Mouse (Mus musculus): Measurements from ENCODE around the gene Mthfsd.
"Not testable (repeated sequence)": the region's sequence is repeated elsewhere in the genome, so short reads cannot be mapped to it uniquely, and the experiment has no call there.

Gene Mthfsd

GRCm38 (mm10) chr8:121107668-121108656 is at the start of gene Mthfsd:
Gene Mthfsd, minus strand, starts transcription at chr8:121108392.
- peak; percentile 86 to 96 for DNase-seq (ENCODE audit: low read depth in 1 of 2, low spot score in 2 of 2)

GRCm38 (mm10) chr8:121156990-121157491 is 48.8 kb upstream of the Mthfsd start:
- no peak for DNase-seq (ENCODE audit: low read depth in 1 of 2, low spot score in 2 of 2)

DNA sequence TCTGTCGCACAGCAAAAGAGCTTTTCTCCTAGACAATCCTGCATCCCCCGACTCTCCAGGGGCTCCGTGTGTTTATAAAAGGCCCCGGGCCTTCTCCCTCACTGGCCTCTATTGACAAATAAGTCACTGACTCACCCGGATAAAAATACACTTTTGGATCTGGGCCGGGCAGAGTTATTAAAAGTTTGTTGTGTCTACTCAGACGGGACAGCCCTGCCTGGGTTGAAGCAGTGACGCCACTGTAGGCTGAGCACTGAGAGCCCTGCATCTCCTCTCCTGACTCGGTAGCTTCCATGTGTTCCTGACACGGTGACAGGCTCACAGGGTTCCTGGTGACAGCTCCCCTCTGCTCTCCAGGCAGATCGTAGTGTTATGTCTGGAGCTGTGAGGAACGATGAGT is 44.2 kb upstream of the Mthfsd start:
- DNase-seq (ENCODE audit: low read depth in 1 of 2, low spot score in 2 of 2): no peak

- DNase-seq (ENCODE audit: low read depth in 1 of 2, low spot score in 2 of 2): no peak
Measured at GRCm38 (mm10) chr8:121148573-121149083, 40.4 kb upstream of the Mthfsd start.

DNA sequence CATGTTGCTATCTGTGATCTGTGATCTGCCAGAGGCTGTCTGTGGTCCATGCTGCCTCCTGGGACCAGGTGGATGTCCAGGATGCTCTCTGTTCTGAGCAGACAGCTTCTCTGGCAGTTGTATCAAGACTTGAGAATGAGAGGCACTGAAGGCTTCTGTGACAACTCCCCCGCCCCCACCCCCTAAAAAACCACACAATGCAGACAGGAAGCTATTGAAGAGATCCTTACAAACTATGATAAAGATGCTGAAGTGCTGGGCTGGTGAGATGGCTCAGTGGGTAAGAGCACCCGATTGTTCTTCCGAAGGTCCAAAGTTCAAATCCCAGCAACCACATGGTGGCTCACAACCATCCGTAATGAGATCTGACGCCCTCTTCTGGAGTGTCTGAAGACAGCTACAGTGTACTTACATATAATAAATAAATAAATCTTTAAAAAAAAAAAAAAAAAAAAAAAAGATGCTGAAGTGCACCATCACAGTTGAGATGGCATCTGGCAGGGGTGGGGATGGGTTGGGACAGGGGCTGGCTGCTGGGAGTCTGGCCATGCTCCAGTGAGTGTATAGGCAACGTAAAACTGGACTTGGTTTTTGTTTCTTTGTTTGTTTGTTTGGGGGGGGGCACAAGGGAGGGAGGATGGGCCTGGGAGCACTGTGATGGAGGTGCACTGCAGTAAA is 37.4 kb upstream of the Mthfsd start:
- not testable (repeated sequence) for DNase-seq (ENCODE audit: low read depth in 1 of 2, low spot score in 2 of 2)

GRCm38 (mm10) chr8:121136856-121137255 is 28.7 kb upstream of the Mthfsd start:
- DNase-seq (ENCODE audit: low read depth in 1 of 2, low spot score in 2 of 2): no peak

- no peak for DNase-seq (ENCODE audit: low read depth in 1 of 2, low spot score in 2 of 2)
Measured at GRCm38 (mm10) chr8:121134512-121134911, 26.3 kb upstream of the Mthfsd start.

DNA sequence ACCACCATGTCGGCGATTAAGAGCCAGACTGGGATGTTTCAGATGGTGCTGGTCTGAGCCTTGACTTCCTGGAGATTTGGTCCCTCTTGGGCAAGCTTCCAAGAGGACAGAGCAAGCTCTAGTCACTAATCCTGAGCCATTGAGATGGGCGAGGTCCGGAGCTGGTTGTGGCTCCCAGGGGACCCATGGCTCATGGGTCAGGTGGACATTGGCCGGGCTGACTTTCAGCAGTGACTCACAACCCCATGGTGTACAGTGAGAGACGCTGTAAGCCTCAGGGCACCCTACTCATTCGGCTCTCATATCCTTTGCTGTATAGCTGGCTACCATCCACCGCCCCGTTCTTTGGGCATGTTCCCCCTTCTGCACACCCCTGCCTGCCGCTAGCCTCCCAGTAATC is 25.9 kb upstream of the Mthfsd start:
- no peak for DNase-seq (ENCODE audit: low read depth in 1 of 2, low spot score in 2 of 2)

DNA sequence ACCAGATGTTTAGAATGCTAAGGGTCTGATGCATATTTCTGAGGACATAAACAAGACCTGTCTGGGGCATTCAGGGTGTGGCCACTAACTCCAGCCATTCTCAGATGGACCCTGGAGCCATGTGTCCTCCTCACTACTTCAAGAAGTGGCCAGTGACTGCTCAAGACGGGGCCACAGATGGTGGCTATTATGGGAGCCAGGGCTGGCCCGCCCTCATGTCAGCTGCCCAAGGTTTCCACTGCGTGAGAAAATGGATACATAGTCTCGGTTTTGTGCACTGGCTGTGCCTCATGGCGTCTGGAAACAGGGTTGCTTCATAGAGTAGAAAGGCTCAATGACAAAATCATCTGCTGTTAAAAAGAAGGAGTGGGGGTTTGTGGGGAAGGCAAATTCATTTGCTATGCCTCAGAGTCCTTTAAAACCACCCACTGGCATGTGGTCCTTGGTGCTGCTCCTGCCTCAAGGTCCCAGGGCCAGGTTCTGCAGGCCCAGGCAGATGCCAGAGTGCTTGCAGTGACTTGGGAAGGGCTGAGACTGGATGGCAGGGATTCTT is 24.8 kb upstream of the Mthfsd start:
- DNase-seq (ENCODE audit: low read depth in 1 of 2, low spot score in 2 of 2): no peak

- no peak for DNase-seq (ENCODE audit: low read depth in 1 of 2, low spot score in 2 of 2)
Measured at GRCm38 (mm10) chr8:121130522-121130921, 22.3 kb upstream of the Mthfsd start.

DNA sequence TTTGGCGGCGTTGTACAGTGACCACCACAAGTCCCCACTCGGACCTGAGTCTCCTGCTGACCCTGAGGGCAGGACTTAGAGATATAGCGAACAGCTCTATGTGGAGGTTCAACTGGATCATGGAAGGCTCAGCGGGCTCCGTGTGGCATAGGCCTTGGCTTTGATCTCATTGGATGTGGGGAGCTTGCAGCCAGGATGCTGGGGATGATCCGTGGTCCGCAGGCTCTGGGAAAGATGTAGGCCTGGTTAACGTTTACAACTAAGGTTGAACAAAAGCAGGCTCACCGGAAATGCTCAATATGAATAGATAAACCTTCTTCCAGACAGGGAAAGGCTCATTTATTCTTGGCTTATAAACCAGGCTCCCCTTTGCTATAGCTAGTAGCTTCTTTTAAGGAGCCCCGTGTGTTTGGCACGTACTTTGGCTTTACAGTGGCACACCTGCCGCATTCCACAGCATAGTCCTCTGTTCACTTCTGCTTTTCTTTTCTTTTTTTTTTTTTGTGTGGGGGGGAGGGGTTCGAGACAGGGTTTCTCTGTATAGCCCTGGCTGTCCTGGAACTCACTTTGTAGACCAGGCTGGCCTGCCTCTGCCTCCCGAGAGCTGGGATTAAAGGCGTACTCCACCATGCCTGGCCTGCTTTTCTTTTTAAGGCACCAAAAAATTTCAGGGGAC is 21.2 kb upstream of the Mthfsd start:
- no peak for DNase-seq (ENCODE audit: low read depth in 1 of 2, low spot score in 2 of 2)

- no peak for DNase-seq (ENCODE audit: low read depth in 1 of 2, low spot score in 2 of 2)
Measured at GRCm38 (mm10) chr8:121128531-121129264, 20.5 kb upstream of the Mthfsd start.

DNA sequence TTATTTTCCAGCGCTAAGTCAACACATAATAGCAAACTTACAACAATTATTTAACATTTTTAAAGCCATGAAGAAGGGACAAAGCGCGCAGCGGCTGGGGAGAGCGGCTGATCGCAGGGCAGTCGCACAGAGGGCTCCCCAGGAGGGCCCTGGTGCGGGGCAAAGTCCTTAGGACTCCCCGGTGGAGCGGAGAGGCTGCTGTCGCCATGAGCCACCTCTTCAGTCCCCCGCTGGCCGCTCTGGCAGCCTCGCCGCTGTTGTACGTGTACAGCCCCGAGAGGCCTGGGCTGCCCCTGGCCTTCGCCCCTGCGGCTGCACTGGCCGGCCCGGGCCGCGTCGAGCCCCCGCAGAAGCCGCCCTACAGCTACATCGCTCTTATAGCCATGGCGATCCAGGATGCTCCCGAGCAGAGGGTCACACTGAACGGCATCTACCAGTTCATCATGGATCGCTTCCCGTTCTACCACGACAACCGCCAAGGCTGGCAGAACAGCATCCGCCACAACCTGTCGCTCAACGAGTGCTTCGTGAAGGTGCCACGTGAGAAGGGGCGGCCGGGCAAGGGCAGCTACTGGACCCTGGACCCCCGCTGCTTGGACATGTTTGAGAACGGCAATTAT is 19.7 kb upstream of the Mthfsd start, which contains the start of gene Foxl1:
Foxl1 (plus strand) TSS at position 185 of the 620 bp plus-strand sequence.
- DNase-seq (ENCODE audit: low read depth in 1 of 2, low spot score in 2 of 2): no peak

DNA sequence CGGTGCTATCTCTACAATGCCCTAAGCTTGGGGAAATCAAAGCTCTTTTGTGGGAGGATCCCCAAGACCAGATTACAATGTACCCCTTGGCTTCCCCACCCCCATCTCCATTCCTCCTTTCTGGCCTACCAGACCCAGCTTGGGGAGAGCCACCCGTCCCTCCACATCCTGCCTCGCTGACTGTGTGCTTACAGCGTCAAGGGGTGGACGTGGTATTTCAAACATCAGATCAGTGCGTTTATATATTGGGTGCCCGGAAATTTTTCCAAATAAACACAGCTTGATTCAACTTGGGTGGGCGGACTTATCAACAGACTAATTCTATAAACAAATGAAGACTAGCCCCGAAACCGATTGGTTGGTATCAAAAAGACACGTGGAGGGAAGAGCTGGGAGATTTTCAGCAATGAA is 19.1 kb upstream of the Mthfsd start:
- no peak for DNase-seq (ENCODE audit: low read depth in 1 of 2, low spot score in 2 of 2)

DNA sequence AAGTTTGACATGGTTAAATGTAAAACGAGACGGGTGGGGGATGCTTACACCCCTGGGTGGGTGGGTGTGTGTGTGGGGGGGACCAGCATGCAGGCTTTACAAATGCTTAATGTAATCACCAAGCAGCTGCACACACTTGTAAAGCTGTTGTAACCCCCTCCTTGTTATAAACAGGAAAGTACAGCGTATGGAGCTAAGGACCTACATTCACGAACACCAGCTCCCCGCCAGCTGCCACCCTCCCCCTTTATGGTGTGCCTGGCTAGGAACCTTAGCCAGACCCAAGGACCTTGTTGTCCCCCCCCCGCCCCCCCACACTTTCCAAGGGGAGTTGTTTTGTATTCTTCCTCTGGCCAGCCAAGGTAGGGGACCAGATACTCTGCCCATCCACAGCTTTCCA is 18.5 kb upstream of the Mthfsd start:
- no peak for DNase-seq (ENCODE audit: low read depth in 1 of 2, low spot score in 2 of 2)

- no peak for DNase-seq (ENCODE audit: low read depth in 1 of 2, low spot score in 2 of 2)
Measured at GRCm38 (mm10) chr8:121126191-121126590, 18.0 kb upstream of the Mthfsd start.

DNA sequence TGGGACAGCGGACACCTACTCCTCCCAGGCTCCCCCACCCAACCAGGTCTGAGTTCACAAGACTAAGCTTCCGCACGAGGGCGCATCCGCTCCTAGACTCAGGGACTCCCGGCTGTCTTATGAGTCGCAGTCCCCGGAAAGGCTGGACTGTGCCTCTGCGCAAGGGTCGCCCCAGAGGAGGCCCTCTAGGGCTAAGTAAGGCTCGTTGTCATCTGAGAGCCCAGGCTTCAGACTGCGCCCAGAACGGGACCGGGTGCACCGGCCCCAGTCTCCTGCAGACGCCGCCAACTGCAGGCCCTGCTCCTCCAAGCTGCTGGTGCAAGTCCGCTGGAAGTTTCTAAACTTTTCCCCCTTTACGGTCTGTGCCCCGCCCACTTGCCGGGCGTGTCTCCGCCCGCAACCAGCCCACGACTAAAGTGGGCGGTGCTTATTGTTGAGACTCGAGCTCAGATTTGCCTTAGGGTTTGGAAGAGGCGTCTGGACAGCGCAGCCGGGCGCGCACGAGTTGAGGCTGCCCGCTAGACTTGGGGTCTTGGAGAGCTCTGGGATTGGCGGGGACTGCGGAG is 17.2 kb upstream of the Mthfsd start:
- DNase-seq (ENCODE audit: low read depth in 1 of 2, low spot score in 2 of 2): no peak

DNA sequence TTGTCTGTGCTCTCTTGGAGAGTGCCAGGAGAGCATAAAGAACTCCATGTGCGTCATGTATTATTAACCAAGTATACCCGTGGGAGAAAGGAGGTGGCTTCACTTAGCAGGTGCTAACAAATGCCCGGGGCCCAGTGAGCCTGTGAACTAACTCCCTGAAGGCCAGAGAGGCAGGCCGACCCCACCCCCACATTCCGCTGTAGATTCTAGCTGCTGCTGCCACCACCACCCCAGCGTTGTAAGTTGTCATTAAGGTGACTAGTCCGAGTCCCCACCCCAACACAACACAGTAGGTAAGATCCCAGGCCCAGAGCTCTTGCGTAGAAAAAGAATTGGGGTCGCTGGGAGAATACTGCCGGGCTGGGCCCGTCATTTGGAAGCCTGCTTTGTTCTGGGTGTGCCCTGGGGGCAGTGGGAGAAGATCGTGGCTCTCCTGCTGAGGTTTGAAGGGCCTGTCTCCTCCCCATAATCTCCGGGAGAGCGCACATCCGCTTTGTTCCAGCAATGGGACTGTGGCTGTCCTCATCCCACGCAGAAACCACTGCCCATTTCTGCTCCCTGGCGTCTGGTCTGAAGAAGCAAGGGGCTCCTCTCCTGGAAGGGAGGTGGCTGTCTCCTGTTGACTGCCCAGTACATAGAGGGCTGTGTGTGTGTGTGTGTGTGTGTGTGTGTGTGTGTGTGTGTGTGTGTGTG is 16.5 kb upstream of the Mthfsd start:
- no peak for DNase-seq (ENCODE audit: low read depth in 1 of 2, low spot score in 2 of 2)

DNA sequence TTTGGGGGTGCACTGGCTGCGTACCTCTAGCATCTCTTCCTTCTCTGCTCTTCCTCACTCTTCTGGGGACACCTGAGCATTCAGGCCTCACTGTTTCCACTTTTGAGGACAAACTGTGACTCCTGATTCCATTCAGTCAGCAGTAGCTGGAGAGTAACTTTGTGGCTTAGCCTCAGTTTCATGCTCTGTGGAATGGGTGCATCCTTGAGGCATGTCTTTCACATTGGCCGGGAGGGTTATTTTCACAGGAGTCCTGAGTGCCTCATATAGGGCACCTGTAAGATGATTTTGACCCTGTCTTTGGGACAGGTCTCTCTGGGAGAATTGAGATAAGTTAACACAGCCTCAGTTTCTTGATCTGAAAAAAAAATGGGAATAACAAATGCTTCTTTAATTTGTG is 14.9 kb upstream of the Mthfsd start:
- no peak for DNase-seq (ENCODE audit: low read depth in 1 of 2, low spot score in 2 of 2)

Data from monocyte, adult 2 months (primary cell).